Mouse (Mus musculus): ENCODE data around the gene Gsto1. TPM values are rescaled to one million over a fixed set of nuclear protein-coding genes. Genes with fewer than 3 reads are reported as not detected.

The Gsto1 gene
- polyA plus RNA-seq, 1 experiment from 2014 or later: 249 TPM

DNA sequence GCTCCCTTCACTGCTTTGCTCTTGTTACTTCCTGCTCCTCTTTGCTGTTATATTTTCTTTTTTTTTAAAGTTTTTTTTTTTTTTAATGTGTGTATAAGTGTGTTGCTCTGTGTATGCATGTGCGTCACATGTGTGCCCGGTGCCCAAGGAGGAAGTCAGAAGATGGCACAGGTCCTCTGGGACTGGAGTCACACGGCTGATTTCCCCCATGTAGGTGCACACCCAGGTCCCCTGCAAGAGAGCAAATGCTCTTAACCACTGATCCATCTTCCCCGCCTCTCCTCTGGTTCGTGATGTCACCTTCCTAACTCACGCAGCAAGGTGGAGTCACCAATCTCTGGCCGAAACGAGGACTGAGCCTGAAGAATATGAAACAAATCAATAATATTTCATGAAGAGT, 33.3 kb downstream of the Gsto1 start:
- Histone ChIP-seq H3K36me3 (ENCODE audit: control insufficient read depth, insufficient read depth, low read length) (no peaks in the 10 kb centered on the region), H3K9me3 (ENCODE audit: control insufficient read depth, low read length) (no peaks in the 10 kb centered on the region), H3K27ac (replicated peaks; ENCODE audit: low read depth, low read length) (no peak overlapping the region), H3K27me3 (ENCODE audit: control insufficient read depth, insufficient read depth, low read length) (no peaks in the 10 kb centered on the region), H3K9ac (ENCODE audit: low read length) (no peak overlapping the region), H3K4me3 (ENCODE audit: low read depth, low read length) (no peak overlapping the region), H3K4me2 (ENCODE audit: low read depth, severe bottlenecking) (no peak overlapping the region), H3K4me1 (ENCODE audit: control insufficient read depth, insufficient read depth, low read length) (peaks cover 17% of the 10 kb centered on the region; the same call in 1 of the 2 replicates)
- WGBS: 94% methylated on average over 8 of the region's 8 CpGs
- ATAC-seq (ENCODE audit: insufficient number of reproducible peaks, low FRiP score, low TSS enrichment, low read depth) (no peak), DNase-seq (ENCODE audit: low spot score) (no peak)

DNA sequence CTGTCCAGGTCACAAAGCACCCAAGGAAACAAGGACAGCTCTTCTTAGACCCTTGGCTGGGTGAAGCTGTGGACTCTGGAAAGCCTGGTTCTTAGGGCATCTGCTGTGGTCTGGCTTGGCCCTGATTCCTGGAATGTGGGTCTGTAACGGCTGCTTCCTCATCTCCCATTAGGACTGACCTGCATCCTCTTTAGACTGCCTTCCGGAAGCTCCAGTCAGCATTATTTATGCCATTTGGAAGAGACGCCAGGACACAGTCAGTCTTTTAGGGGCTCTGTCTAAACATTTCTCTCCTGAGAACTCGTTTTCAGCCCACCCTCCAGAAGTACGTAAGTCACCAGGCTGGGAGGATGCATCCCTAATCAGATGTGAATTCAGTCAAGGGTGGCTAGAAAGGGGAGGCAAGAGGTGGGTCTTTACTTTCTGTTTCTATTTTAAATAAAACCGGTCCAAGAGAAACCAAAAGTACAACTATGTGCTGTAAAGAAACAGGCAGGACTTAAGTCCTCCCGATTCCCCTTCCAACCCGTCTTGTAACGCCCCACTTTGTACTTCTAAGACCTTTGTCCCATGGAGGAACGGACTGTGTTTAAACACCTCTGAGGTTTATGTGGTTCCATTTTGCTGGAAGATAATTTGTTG, 35.8 kb downstream of the Gsto1 start:
- 0 out of 2 replicates have a peak, but pooled peaks cover 13% of the 10 kb centered on the region for H3K4me1 ChIP-seq (ENCODE audit: control insufficient read depth, insufficient read depth, low read length)
- H3K9me3 ChIP-seq (ENCODE audit: control insufficient read depth, low read length): no peaks in the 10 kb centered on the region
- no peak overlapping the region for H3K9ac ChIP-seq (ENCODE audit: low read length)
- H3K27me3 ChIP-seq (ENCODE audit: control insufficient read depth, insufficient read depth, low read length): no peaks in the 10 kb centered on the region
- no peak for ATAC-seq (ENCODE audit: insufficient number of reproducible peaks, low FRiP score, low TSS enrichment, low read depth)
- 55% methylated on average over 10 of the region's 10 CpGs for WGBS
- H3K4me3 ChIP-seq (ENCODE audit: low read depth, low read length): no peak overlapping the region
- DNase-seq (ENCODE audit: low spot score): no peak
- H3K36me3 ChIP-seq (ENCODE audit: control insufficient read depth, insufficient read depth, low read length): peaks cover 2% of the 10 kb centered on the region; the same call in 1 of the 2 replicates
- H3K4me2 ChIP-seq (ENCODE audit: low read depth, severe bottlenecking): no peak overlapping the region
- no peak overlapping the region for H3K27ac ChIP-seq (replicated peaks; ENCODE audit: low read depth, low read length)

DNA sequence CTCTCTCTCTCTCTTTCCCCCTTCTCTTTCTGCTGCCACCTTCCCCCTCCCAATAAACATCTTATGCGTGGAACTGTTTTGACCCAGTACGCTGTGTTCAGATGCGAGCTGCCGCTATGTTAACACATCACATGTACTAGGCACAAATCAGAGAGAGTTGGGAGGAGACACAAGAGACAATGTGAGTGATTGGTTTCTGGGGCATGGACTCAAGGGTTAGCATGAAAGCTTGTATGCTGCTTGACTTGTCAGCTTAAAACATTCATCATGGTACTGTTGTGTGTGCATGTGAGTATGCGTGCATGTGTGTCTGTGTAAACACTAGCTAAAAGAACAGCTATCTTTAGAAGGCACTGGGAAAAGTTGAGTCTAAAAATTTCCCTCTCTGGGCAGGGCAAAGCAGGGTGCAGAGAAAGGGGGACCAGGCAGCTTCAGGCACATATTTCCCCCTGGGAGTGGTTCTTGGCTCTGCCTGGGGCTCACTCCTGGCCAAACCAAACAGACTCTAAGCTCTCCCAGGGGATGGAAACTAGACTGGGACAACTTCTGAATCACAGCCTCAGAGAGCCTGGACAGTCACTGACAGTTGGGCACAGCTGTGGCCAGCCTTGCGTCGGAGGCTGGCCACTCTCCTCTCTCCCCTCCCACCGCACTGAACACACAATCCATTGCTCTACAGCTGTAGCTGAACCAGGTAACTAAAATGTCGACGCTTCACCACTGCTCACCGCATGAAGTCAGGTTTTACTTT, 37.0 kb downstream of the Gsto1 start:
- no peak overlapping the region for H3K9ac ChIP-seq (ENCODE audit: low read length)
- no peaks in the 10 kb centered on the region for H3K27me3 ChIP-seq (ENCODE audit: control insufficient read depth, insufficient read depth, low read length)
- H3K27ac ChIP-seq (replicated peaks; ENCODE audit: low read depth, low read length): no peak overlapping the region
- ATAC-seq (ENCODE audit: insufficient number of reproducible peaks, low FRiP score, low TSS enrichment, low read depth) (no peak), DNase-seq (ENCODE audit: low spot score) (no peak)
- H3K4me3 ChIP-seq (ENCODE audit: low read depth, low read length): no peak overlapping the region
- WGBS: 87% methylated on average over 11 of the region's 11 CpGs
- peaks cover 8% of the 10 kb centered on the region; the same call in 1 of the 2 replicates for H3K36me3 ChIP-seq (ENCODE audit: control insufficient read depth, insufficient read depth, low read length)
- no peaks in the 10 kb centered on the region for H3K9me3 ChIP-seq (ENCODE audit: control insufficient read depth, low read length)
- 0 out of 2 replicates have a peak, but pooled peaks cover 10% of the 10 kb centered on the region for H3K4me1 ChIP-seq (ENCODE audit: control insufficient read depth, insufficient read depth, low read length)
- H3K4me2 ChIP-seq (ENCODE audit: low read depth, severe bottlenecking): no peak overlapping the region

DNA sequence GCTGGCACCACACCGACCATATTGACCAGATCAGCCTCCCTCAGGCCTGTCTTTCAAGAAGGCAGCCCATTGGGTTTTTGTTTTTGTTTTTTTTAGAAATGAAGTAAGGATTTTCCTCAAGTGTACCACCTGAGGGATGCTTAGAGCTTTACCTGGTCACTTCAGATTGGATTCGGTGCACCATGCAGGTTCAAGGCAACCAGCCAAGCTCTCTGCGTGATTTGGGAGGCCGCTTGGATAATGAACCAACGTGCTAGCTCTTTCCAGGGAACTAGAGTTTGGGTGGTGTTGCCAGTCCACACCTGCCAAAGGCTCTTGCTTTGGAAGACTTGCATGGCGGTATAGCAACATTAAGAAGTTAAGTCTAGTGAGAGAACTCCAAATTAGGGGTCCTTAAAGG, 38.3 kb downstream of the Gsto1 start:
- Histone ChIP-seq H3K36me3 (ENCODE audit: control insufficient read depth, insufficient read depth, low read length) (peaks cover 20% of the 10 kb centered on the region; the same call in 1 of the 2 replicates), H3K9ac (ENCODE audit: low read length) (no peak overlapping the region), H3K4me1 (ENCODE audit: control insufficient read depth, insufficient read depth, low read length) (0 out of 2 replicates have a peak, but pooled peaks cover 7% of the 10 kb centered on the region), H3K4me3 (ENCODE audit: low read depth, low read length) (no peak overlapping the region), H3K27me3 (ENCODE audit: control insufficient read depth, insufficient read depth, low read length) (no peaks in the 10 kb centered on the region), H3K27ac (replicated peaks; ENCODE audit: low read depth, low read length) (no peak overlapping the region), H3K9me3 (ENCODE audit: control insufficient read depth, low read length) (no peaks in the 10 kb centered on the region), H3K4me2 (ENCODE audit: low read depth, severe bottlenecking) (no peak overlapping the region)
- 95% methylated on average over 6 of the region's 6 CpGs for WGBS
- DNase-seq (ENCODE audit: low spot score) (no peak), ATAC-seq (ENCODE audit: insufficient number of reproducible peaks, low FRiP score, low TSS enrichment, low read depth) (no peak)

DNA sequence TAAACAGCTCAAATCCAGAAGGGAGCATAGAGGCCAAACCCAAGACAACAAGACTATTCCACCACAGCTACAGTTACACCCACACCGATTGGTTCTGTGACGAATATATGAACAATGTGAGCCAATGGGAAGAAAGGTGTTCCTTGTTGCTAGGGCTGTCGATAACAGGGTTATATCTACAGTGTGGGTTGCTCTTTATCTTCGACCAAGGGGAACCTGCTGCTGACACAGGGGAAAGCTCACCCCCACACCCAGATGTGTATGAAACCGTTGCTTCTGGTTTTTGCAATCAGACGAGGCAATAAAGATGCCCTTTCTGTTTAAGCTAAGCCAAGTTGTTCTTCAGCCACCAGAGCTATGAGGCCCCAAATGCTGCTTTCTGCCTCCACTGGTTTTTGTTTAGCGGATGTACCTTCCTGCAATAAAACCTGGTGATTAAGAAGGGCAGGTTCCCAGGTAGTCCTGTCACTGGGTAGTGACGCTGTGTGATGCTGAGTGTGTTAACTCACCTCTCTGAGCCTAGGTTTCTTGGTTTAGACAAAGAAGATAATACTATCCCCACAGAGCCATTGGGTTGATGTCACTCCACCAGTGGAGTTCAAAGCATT, 43.8 kb downstream of the Gsto1 start:
- Histone ChIP-seq H3K4me2 (ENCODE audit: low read depth, severe bottlenecking) (no peak overlapping the region), H3K27me3 (ENCODE audit: control insufficient read depth, insufficient read depth, low read length) (no peaks in the 10 kb centered on the region), H3K4me1 (ENCODE audit: control insufficient read depth, insufficient read depth, low read length) (peaks cover 21% of the 10 kb centered on the region), H3K9ac (ENCODE audit: low read length) (no peak overlapping the region), H3K36me3 (ENCODE audit: control insufficient read depth, insufficient read depth, low read length) (peaks cover 21% of the 10 kb centered on the region; the same call in 1 of the 2 replicates), H3K27ac (replicated peaks; ENCODE audit: low read depth, low read length) (no peak overlapping the region), H3K4me3 (ENCODE audit: low read depth, low read length) (no peak overlapping the region), H3K9me3 (ENCODE audit: control insufficient read depth, low read length) (no peaks in the 10 kb centered on the region)
- DNase-seq (ENCODE audit: low spot score): no peak
- ATAC-seq (ENCODE audit: insufficient number of reproducible peaks, low FRiP score, low TSS enrichment, low read depth): no peak
- 88% methylated on average over 8 of the region's 8 CpGs for WGBS

DNA sequence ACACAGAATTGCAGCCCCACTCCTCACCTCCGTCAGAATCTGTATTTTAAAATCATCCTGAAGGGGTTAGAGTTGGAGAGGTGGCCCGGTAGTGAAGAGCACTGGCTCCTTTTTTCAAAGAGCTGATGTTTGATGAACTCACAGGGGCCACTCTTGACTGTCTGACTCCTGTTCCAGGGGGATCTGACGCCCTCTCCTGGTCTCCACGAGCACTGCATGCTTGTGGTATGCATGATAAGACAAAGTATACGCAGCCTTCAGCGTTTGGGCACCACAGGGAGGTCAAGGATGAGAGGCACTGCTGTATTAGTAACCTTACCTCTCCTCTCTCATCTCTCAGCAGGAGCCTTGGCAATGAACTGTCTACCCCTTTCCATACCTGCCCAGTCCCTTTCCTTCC, 45.2 kb downstream of the Gsto1 start:
- H3K27ac ChIP-seq (replicated peaks; ENCODE audit: low read depth, low read length): no peak overlapping the region
- H3K36me3 ChIP-seq (ENCODE audit: control insufficient read depth, insufficient read depth, low read length): peaks cover 19% of the 10 kb centered on the region; the same call in 1 of the 2 replicates
- H3K4me1 ChIP-seq (ENCODE audit: control insufficient read depth, insufficient read depth, low read length): peaks cover 25% of the 10 kb centered on the region
- WGBS: 68% methylated on average over 6 of the region's 6 CpGs
- no peaks in the 10 kb centered on the region for H3K27me3 ChIP-seq (ENCODE audit: control insufficient read depth, insufficient read depth, low read length)
- ATAC-seq (ENCODE audit: insufficient number of reproducible peaks, low FRiP score, low TSS enrichment, low read depth) (no peak), DNase-seq (ENCODE audit: low spot score) (no peak)
- H3K9me3 ChIP-seq (ENCODE audit: control insufficient read depth, low read length): no peaks in the 10 kb centered on the region
- H3K4me3 ChIP-seq (ENCODE audit: low read depth, low read length): no peak overlapping the region
- no peak overlapping the region for H3K4me2 ChIP-seq (ENCODE audit: low read depth, severe bottlenecking)
- H3K9ac ChIP-seq (ENCODE audit: low read length): no peak overlapping the region

DNA sequence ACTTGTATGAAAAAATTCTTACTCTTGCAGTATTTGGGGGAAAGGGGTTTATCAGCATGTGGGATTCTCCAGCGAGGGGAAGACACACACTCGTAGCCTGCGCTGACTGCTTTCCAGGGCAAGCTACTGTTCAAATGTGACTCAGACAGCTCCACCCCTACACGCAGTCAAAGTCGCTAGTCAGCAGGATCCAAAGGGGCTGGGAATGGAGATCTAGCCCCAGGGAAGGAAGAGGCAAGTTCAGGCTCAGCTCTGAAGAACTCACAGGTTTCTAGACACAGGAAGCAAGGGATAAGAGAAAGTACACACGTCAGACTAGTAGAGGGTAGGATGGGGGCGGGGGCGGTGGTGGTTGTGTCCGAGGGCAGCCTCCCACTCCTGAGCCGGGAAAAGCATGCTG, 45.8 kb downstream of the Gsto1 start:
- DNase-seq (ENCODE audit: low spot score): no peak
- Histone ChIP-seq H3K36me3 (ENCODE audit: control insufficient read depth, insufficient read depth, low read length) (peaks cover 19% of the 10 kb centered on the region; the same call in 1 of the 2 replicates), H3K4me1 (ENCODE audit: control insufficient read depth, insufficient read depth, low read length) (peaks cover 28% of the 10 kb centered on the region), H3K27me3 (ENCODE audit: control insufficient read depth, insufficient read depth, low read length) (no peaks in the 10 kb centered on the region), H3K4me3 (ENCODE audit: low read depth, low read length) (no peak overlapping the region), H3K4me2 (ENCODE audit: low read depth, severe bottlenecking) (no peak overlapping the region), H3K27ac (replicated peaks; ENCODE audit: low read depth, low read length) (no peak overlapping the region), H3K9me3 (ENCODE audit: control insufficient read depth, low read length) (no peaks in the 10 kb centered on the region), H3K9ac (ENCODE audit: low read length) (no peak overlapping the region)
- 86% methylated on average over 10 of the region's 10 CpGs for WGBS
- ATAC-seq (ENCODE audit: insufficient number of reproducible peaks, low FRiP score, low TSS enrichment, low read depth): no peak

DNA sequence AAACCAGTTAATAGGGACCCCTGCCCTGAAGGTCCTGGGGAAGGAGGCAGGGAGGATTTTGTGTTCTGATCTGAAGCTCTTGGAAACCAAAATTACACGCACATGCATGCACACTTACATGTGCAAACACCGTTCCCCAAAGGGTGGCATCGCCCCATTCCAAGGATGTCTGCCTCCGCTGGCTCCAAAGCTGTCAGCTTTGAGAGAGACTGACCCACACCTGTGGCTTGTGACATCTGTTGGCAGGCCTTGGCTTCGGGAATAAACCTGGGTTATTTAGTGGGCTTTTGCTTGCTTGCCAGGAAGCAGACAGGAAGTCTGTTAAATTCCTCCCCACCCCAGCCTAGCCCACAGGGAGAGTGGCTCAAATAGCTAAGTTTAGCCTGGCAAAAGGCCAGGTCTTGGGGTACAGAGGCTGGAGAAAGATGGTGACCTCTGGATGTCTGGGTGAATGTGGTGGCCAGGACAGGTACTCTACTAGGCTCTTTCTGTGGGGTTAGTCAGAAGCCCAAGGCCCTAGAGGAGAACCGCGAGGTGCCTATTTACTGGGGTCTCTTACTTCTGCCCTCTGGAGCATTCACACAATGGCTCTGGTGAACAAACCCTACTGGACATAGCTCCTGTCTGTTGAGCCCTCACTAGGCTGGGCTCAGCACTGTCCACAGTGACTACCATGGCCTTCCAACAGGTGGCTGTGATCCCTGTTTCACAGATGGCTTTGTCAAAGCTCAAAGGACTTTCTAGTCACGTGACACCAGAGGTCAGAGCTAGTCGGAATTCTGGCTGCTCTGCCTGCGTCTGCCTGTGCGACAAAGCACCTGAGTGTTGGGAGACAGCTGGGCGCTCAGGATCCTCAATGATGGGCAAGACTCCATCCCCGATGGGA, 47.8 kb downstream of the Gsto1 start:
- WGBS: 57% methylated on average over 13 of the region's 13 CpGs
- ATAC-seq (ENCODE audit: insufficient number of reproducible peaks, low FRiP score, low TSS enrichment, low read depth) (peak; percentile 52), DNase-seq (ENCODE audit: low spot score) (peak; percentile 52)
- Histone ChIP-seq H3K4me2 (ENCODE audit: low read depth, severe bottlenecking) (no peak overlapping the region), H3K27me3 (ENCODE audit: control insufficient read depth, insufficient read depth, low read length) (no peaks in the 10 kb centered on the region), H3K9me3 (ENCODE audit: control insufficient read depth, low read length) (no peaks in the 10 kb centered on the region), H3K27ac (replicated peaks; ENCODE audit: low read depth, low read length) (peak overlapping the region; percentile 69), H3K4me1 (ENCODE audit: control insufficient read depth, insufficient read depth, low read length) (peaks cover 28% of the 10 kb centered on the region), H3K4me3 (ENCODE audit: low read depth, low read length) (no peak overlapping the region), H3K9ac (ENCODE audit: low read length) (no peak overlapping the region), H3K36me3 (ENCODE audit: control insufficient read depth, insufficient read depth, low read length) (0 out of 2 replicates have a peak, but pooled peaks cover 4% of the 10 kb centered on the region)

Data from limb, embryonic 11.5 days (tissue).